Mouse (Mus musculus) G1E (cell line): ENCODE data around the gene Esr2.

Experiments used
- CTCF ChIP-seq: IDR thresholded peaks from 2 replicates; pipeline ENCODE4 v1.5.1; 2012; ENCODE audit warnings: low read depth, low read length, inconsistent platforms, mixed read lengths
- TAL1 ChIP-seq: conservative IDR thresholded peaks from 2 replicates; pipeline ENCODE4 v1.6.1; 2012; ENCODE audit warnings: low read depth, low read length, inconsistent platforms, mixed read lengths

GRCm38 (mm10) chr12:76130891-76131290, 46.2 kb downstream of the Esr2 start:
- TF ChIP-seq TAL1 (no peak), CTCF (no peak)
